Mouse (Mus musculus) heart, adult 2 months (tissue): ENCODE measurements around the gene Akr1c14.

Experiments
- CTCF ChIP-seq: fragments of 200-600 bp; IDR thresholded peaks from 2 replicates; pipeline ENCODE4 v1.8.1; 2022; ENCODE audit warnings: antibody characterized with exemption, mild to moderate bottlenecking, moderate library complexity
- EP300 ChIP-seq: fragments of 200-500 bp; IDR thresholded peaks from 2 replicates; pipeline ENCODE4 v1.6.1; 2011; ENCODE audit warnings: low read depth, low read length, control low read depth; ENCODE audit not compliant: insufficient read depth
- POLR2A ChIP-seq: fragments of 200-500 bp; IDR thresholded peaks from 2 replicates; pipeline ENCODE4 v1.6.1; 2011; ENCODE audit warnings: mild to moderate bottlenecking, low read depth, low read length, control low read depth; ENCODE audit not compliant: insufficient read depth

GRCm38 (mm10) chr13:4046113-4046512, 2.7 kb upstream of the Akr1c14 start:
- TF ChIP-seq CTCF (no peak), POLR2A (no peak), EP300 (no peak)
